Mouse (Mus musculus) embryonic facial prominence, embryonic 13.5 days (tissue): ENCODE measurements around the gene Igf1r. TPM values are rescaled to one million over a fixed set of nuclear protein-coding genes. Genes with fewer than 3 reads are reported as not detected.

Experiments
- ATAC-seq: fragments of 200-750 bp; cut with Nextera tagmentation; 2 replicates; pipeline ENCODE4 v1.8.0; 2017; ENCODE audit warnings: low read depth; ENCODE audit not compliant: insufficient number of reproducible peaks, insufficient read depth, low FRiP score, low TSS enrichment
- H3K27ac ChIP-seq: fragments of 300-500 bp; sonication (generic); 2 replicates; pipeline ENCODE4 v1.5.1; 2015; ENCODE audit warnings: moderate library complexity, mild to moderate bottlenecking, inconsistent platforms
- H3K27me3 ChIP-seq: fragments of 300-500 bp; sonication (generic); 2 replicates; pipeline ENCODE4 v1.6.1; 2015; ENCODE audit warnings: mild to moderate bottlenecking, inconsistent platforms
- H3K36me3 ChIP-seq: fragments of 300-500 bp; sonication (generic); 2 replicates; pipeline ENCODE4 v1.6.1; 2015; ENCODE audit warnings: mild to moderate bottlenecking, inconsistent platforms
- H3K4me1 ChIP-seq: fragments of 300-500 bp; sonication (generic); 2 replicates; pipeline ENCODE4 v1.6.1; 2015; ENCODE audit warnings: inconsistent platforms
- H3K4me2 ChIP-seq: fragments of 300-500 bp; sonication (generic); 2 replicates; pipeline ENCODE4 v1.6.1; 2015; ENCODE audit warnings: moderate library complexity, mild to moderate bottlenecking, inconsistent platforms
- H3K4me3 ChIP-seq: fragments of 300-500 bp; sonication (generic); 2 replicates; pipeline ENCODE4 v1.5.1; 2015; ENCODE audit warnings: mild to moderate bottlenecking, inconsistent platforms
- H3K9ac ChIP-seq: fragments of 300-500 bp; sonication (generic); 2 replicates; pipeline ENCODE4 v1.6.1; 2015; ENCODE audit warnings: mild to moderate bottlenecking, inconsistent platforms
- H3K9me3 ChIP-seq: fragments of 300-500 bp; sonication (generic); 2 replicates; pipeline ENCODE4 v1.6.1; 2016; ENCODE audit warnings: inconsistent platforms
- whole genome bisulfite sequencing: fragments of 180-500 bp; shearing (Covaris S2); methylation state at CpG from one replicate; pipeline ENCODE4 v1.1.7; 2015; ENCODE audit warnings: mixed read lengths; 5-methylcytosine and 5-hydroxymethylcytosine counted together
- polyA plus RNA-seq: library from polyadenylated mRNA; unstranded; fragments of >200 nt; fragmentation: Nextera tagmentation; extraction: Ambion mirVana; gene quantifications from 2 replicates; pipeline ENCODE4 v1.2.1, GENCODE M21; 2015

The Igf1r gene
- polyA plus RNA-seq, 1 experiment from 2014 or later = 28.7 TPM

DNA sequence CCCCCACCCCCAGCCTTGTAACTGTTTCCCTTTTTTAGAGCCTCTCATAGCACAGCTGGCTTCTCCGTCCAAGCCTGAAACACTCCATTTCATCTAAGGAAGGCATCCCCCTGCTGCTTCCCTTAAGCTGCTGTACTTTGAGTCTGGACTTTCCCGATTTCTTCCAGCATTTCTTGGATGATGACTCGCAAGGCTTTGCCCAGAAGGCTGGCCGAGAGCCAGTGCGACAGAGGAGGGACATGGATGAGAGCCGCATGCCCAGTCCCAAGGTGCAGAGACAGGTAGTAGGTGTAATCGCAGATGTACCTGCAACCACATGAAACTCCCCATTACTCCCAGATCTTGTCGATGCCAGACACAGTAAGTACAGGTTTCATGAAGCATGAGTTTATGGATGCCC lies 284.2 kb downstream of the Igf1r start:
- H3K4me3 ChIP-seq = no peak overlapping the region
- ATAC-seq = no peak
- H3K4me1 ChIP-seq = peaks cover 16% of the 10 kb centered on the region
- no peak overlapping the region for H3K4me2 ChIP-seq
- no peak overlapping the region for H3K9ac ChIP-seq
- H3K27me3 ChIP-seq = no peaks in the 10 kb centered on the region
- H3K9me3 ChIP-seq = no peaks in the 10 kb centered on the region
- H3K27ac ChIP-seq = no peak overlapping the region
- 0 out of 2 replicates have a peak, but pooled peaks cover under 1% of the 10 kb centered on the region for H3K36me3 ChIP-seq
- WGBS = 84% methylated on average over 8 of the region's 8 CpGs

DNA sequence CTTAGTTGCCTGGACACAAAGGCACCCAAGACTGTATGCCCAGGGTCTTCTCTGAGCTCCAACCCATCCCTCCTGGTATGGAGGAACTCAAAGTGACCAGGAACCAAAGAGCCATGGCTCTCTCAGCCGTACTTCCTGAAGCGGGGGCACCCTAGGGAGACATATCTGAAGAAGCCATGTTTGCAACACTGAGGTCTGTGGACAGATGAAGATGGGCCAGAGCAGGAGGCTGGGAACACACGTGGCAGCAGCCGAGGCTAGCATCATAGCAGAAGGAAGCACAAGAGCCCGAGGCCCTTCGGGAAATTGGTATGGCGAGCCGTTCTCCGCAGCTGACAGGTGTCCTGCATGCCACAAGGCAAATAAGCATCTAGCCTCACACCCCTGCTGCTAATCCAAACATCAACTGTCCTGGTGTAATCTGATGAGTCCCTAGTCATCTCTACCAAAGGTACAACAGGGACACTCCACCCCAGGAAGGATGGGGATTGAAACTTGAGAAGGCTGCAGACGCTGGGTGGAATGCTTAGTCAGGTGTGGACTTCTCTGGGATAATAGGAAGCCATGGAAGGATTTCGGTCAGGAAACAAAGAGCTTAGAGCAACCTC lies 286.7 kb downstream of the Igf1r start:
- Histone ChIP-seq H3K36me3 (no peaks in the 10 kb centered on the region), H3K9ac (no peak overlapping the region), H3K4me2 (no peak overlapping the region), H3K9me3 (no peaks in the 10 kb centered on the region), H3K4me3 (no peak overlapping the region), H3K27ac (no peak overlapping the region), H3K27me3 (no peaks in the 10 kb centered on the region), H3K4me1 (peaks cover 1% of the 10 kb centered on the region)
- 53% methylated on average over 11 of the region's 11 CpGs for WGBS
- no peak for ATAC-seq

DNA sequence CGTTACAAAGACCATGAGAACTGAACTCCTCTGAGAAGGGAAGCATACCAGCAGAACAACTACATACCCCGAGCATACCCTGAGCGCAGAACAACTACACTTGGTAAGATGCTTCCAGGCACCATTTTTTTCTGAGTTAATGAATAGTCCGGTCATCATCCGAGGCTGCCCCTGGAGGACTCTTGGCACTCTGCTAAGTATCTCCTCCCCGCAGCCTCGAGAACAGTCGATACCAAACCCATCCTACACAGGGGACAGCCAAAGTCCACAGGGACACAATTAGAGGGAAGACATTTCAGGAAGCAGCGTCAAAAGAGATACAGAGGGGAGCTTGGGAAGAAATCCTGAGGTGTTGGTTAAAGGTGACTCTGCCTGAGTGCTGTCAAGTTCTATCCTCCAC lies 288.6 kb downstream of the Igf1r start:
- Histone ChIP-seq H3K27me3 (no peaks in the 10 kb centered on the region), H3K4me1 (peaks cover 4% of the 10 kb centered on the region; the same call in 1 of the 2 replicates), H3K27ac (no peak overlapping the region), H3K4me3 (no peak overlapping the region), H3K9me3 (no peaks in the 10 kb centered on the region), H3K9ac (no peak overlapping the region), H3K36me3 (no peaks in the 10 kb centered on the region), H3K4me2 (no peak overlapping the region)
- WGBS = 81% methylated on average over 9 of the region's 9 CpGs
- ATAC-seq = no peak

DNA sequence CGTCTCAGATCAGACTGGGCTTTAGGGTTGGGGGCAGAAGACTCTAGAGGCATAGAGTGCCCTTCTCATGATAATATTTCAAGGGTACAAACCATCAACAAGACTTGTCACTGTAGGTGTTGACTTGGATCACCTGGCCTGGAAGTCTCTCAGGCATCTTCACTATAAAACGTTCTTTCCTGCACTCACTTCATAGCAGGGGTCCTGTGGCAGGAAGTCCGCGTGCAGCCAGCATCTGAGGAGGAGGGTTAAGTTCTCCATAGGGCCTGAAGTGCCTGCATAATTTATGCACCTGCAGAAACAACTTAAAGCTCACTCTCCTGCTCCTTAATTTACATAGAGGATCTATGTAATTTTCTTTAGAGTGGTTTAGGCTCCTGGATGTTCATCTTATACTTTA lies 293.1 kb downstream of the Igf1r start:
- ATAC-seq = no peak
- no peaks in the 10 kb centered on the region for H3K9me3 ChIP-seq
- H3K4me1 ChIP-seq = peaks cover 6% of the 10 kb centered on the region; the same call in 1 of the 2 replicates
- H3K36me3 ChIP-seq = no peaks in the 10 kb centered on the region
- H3K4me2 ChIP-seq = no peak overlapping the region
- H3K27me3 ChIP-seq = no peaks in the 10 kb centered on the region
- no peak overlapping the region for H3K9ac ChIP-seq
- no peak overlapping the region for H3K4me3 ChIP-seq
- 45% methylated on average over 4 of the region's 4 CpGs for WGBS
- no peak overlapping the region for H3K27ac ChIP-seq

DNA sequence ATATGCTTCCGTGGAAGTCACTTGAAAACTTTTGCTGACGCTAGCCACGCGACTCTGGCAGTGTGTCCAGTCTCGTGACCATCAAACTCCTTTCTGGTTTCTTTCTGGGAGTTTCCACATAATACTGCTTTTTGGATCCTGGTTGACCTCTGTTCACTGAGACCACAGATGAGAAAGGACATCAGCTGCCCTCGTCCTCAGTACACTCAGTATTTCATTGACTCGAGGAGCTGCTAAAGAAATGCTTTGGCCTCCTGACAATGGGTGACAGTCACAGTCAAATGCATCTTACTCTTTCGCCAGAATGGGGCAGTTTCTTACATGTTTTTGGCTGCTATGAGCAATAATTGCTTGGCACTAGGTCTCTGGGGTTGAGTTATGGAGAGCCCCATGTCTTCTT lies 293.6 kb downstream of the Igf1r start:
- no peaks in the 10 kb centered on the region for H3K27me3 ChIP-seq
- no peak for ATAC-seq
- H3K36me3 ChIP-seq = no peaks in the 10 kb centered on the region
- no peak overlapping the region for H3K9ac ChIP-seq
- no peak overlapping the region for H3K4me3 ChIP-seq
- peaks cover 6% of the 10 kb centered on the region; the same call in 1 of the 2 replicates for H3K4me1 ChIP-seq
- H3K27ac ChIP-seq = no peak overlapping the region
- no peak overlapping the region for H3K4me2 ChIP-seq
- 57% methylated on average over 8 of the region's 8 CpGs for WGBS
- no peaks in the 10 kb centered on the region for H3K9me3 ChIP-seq

DNA sequence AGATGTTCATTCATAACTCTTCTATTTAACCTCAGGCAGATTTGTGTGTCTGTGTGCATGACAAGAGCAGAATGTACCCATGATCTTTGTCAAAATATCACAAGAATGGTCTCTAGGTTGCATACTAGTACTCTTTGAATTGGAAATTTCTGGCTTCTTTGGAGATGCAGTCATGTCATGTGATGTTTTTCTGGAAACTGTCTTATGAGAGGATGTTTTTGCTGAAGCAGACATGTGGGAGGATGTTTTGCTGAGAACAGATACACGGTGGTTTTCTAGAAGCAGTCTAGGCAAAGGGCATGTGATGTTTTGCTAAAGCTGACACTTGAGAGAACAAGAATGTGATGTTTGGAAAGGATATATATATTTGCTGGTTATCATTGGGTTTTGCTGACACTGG lies 297.8 kb downstream of the Igf1r start:
- Histone ChIP-seq H3K4me2 (no peak overlapping the region), H3K27me3 (no peaks in the 10 kb centered on the region), H3K36me3 (no peaks in the 10 kb centered on the region), H3K9ac (no peak overlapping the region), H3K4me1 (peaks cover 6% of the 10 kb centered on the region; the same call in 1 of the 2 replicates), H3K27ac (no peak overlapping the region), H3K9me3 (no peaks in the 10 kb centered on the region), H3K4me3 (no peak overlapping the region)
- no peak for ATAC-seq
- 83% methylated on average over 1 of the region's 1 CpGs for WGBS

DNA sequence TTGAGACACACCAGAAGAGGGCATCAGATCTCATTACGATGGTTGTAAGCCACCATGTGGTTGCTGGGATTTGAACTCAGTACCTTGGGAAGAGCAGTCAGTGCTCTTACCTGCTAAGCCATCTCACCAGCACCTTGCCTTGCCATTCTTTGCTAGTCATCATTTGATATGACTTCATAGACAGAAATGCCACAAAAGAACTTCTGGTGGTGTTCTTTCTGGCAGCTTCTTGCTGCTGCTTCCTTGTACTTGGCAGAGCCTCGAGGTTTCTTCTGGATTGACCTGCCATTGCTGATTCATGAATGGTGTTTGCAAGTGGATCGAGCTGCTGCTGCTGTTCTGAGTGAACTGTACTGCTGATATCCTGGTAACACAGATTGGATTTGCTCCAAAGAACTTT lies 298.3 kb downstream of the Igf1r start:
- H3K36me3 ChIP-seq = no peaks in the 10 kb centered on the region
- ATAC-seq = no peak
- peaks cover 5% of the 10 kb centered on the region; the same call in 1 of the 2 replicates for H3K4me1 ChIP-seq
- no peaks in the 10 kb centered on the region for H3K9me3 ChIP-seq
- no peak overlapping the region for H3K4me2 ChIP-seq
- H3K27me3 ChIP-seq = no peaks in the 10 kb centered on the region
- no peak overlapping the region for H3K4me3 ChIP-seq
- H3K9ac ChIP-seq = no peak overlapping the region
- 91% methylated on average over 3 of the region's 3 CpGs for WGBS
- H3K27ac ChIP-seq = no peak overlapping the region

DNA sequence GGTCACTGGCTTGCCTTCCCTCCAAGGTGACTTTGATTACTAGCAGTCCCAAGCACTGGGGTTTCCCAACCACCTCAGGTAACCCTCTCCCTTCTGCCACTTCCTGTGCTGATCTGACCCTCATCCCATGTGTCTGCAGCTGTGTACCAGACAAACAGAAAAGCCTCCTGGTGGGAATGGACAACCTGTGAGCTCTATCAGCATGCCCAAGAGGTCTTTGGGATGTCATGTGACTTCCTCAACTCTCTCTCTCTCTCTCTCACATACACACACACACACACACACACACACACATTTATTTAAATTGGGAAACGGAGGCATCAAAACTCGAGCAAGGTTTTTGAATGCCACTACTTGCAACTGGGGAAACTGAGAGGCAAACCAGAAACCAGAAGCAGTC lies 305.1 kb downstream of the Igf1r start:
- Histone ChIP-seq H3K9me3 (no peaks in the 10 kb centered on the region; the same call in 1 of the 2 replicates), H3K27me3 (no peaks in the 10 kb centered on the region), H3K4me2 (no peak overlapping the region), H3K4me3 (no peak overlapping the region), H3K36me3 (no peaks in the 10 kb centered on the region), H3K9ac (no peak overlapping the region), H3K4me1 (no peaks in the 10 kb centered on the region), H3K27ac (no peak overlapping the region)
- ATAC-seq = no peak
- 53% methylated on average over 2 of the region's 2 CpGs for whole genome bisulfite sequencing

DNA sequence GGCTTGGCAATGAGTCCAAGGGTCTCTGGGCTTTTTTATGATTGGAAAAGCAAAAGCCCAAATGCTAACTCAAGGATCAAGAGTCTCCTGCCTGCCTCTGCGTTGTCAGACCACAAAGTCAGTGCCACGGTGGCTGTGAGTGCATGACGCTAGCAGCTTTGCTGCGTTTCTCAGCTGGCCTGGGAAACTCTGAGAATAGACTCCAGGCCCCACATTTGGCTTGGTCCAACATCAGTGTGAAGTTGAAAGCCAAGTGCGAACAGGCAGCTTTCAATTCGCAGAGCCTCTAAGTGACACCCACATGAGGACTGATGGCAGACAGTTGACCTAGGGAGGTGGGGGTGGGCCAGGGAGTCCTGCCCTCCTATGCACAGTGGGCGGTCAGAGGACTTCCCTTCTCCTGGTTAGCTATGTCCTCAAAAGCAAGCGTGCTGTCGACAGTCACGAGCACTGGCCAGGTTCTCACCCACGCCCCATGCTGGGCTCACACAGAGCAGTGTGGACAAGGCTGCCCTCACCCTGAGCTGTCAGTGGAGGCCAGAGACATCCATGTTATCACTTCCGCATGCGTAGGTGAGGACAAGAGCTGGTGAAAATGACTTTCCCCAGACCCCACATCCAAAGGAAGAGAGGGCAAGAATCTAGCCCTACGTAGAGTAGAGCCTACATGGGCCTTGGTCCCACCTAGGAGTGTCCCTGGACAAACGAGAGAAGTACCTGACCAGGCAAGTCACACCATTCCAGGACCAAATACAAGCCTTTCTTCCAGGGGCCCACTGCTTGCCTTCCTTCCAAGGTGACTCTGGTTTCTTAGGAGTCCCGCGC lies 305.9 kb downstream of the Igf1r start:
- 85% methylated on average over 17 of the region's 17 CpGs for WGBS
- Histone ChIP-seq H3K27ac (no peak overlapping the region), H3K36me3 (no peaks in the 10 kb centered on the region), H3K9me3 (no peaks in the 10 kb centered on the region; the same call in 1 of the 2 replicates), H3K9ac (no peak overlapping the region), H3K4me1 (peaks cover 2% of the 10 kb centered on the region), H3K4me2 (no peak overlapping the region), H3K27me3 (peaks cover 3% of the 10 kb centered on the region), H3K4me3 (no peak overlapping the region)
- ATAC-seq = no peak

DNA sequence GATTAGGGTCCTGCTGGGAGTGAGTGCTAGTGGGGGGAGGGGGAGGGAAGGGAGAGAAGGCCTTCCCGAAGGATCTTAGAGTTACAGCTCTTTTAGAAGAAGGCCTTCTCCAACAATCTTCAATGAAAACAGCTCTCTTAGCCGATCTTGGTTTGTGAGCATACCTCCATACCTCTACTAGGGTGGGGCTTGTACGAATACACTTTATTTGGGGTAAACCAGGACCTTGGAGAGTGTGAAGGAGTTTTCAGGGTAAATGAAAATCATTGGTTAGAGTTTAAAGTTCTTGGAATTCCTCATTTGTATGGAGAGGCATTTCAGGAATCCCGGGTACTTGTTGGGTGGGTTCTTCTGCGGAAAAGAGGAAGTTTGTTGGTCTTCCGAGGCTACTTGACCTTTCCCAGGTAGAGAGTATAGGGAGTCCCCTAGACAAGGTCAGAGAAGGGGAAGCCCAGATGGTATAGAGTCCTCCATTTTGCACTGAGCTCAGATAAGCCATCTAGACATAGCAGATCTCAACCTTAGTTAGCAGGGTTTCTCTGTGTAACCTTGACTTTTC lies 307.0 kb downstream of the Igf1r start:
- Histone ChIP-seq H3K4me2 (no peak overlapping the region), H3K4me3 (no peak overlapping the region), H3K36me3 (no peaks in the 10 kb centered on the region), H3K9ac (no peak overlapping the region), H3K27me3 (peaks cover 12% of the 10 kb centered on the region), H3K9me3 (no peaks in the 10 kb centered on the region; the same call in 1 of the 2 replicates), H3K4me1 (peaks cover 13% of the 10 kb centered on the region), H3K27ac (no peak overlapping the region)
- ATAC-seq = no peak
- WGBS = 65% methylated on average over 6 of the region's 6 CpGs

DNA sequence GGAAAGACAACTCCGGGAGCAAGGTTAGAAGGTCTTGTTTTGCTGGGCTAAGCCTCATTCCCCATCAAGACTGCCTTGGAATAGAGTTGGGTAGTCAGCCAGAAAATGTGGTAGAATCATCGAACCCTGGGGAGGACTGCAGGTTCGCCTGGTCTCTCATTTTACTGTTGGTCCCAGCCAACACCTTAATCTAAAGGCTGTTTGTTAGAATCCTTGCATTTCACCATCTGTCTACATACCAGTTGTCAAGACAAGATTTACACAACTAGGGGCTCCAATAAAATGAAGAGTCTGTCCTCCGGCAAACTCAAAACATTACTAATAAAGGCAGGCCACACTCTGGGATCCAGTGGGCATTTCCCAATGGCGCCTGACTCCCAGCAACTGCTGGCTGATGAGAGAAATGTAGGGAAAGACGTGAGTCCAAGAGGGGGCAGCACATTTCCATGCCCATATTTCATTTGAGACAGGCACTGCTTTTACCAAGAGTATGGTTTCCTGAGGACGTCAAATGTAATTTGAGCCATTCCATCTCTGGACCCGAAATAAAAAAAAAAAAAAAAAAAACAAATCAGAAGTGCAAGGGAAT lies 310.1 kb downstream of the Igf1r start:
- Histone ChIP-seq H3K27me3 (peaks cover 20% of the 10 kb centered on the region), H3K36me3 (no peaks in the 10 kb centered on the region), H3K4me2 (no peak overlapping the region), H3K9ac (no peak overlapping the region), H3K4me1 (peaks cover 30% of the 10 kb centered on the region), H3K4me3 (no peak overlapping the region), H3K9me3 (no peaks in the 10 kb centered on the region; the same call in 1 of the 2 replicates), H3K27ac (no peak overlapping the region)
- WGBS = 52% methylated on average over 8 of the region's 8 CpGs
- no peak for ATAC-seq
